Mouse (Mus musculus) c-Kit-positive CD71-positive TER-119-positive erythroid progenitor cells, embryonic 14.5 days (primary cell): ENCODE measurements around the gene Micall2.

Experiments
- DNase-seq: peaks from one replicate; pipeline ENCODE4 v3.0.0-alpha.2; 2013; ENCODE audit warnings: low spot score

Gene Micall2

GRCm38 (mm10) chr5:139681832-139682630 is 54.1 kb downstream of the Micall2 start:
- no peak for DNase-seq

- no peak for DNase-seq
These were observed 60.5 kb downstream of the Micall2 start for GRCm38 (mm10) chr5:139675707-139675967.

GRCm38 (mm10) chr5:139674940-139675706 is 61.0 kb downstream of the Micall2 start:
- DNase-seq = no peak

- peak; percentile 18 for DNase-seq
These were observed 66.8 kb downstream of the Micall2 start for GRCm38 (mm10) chr5:139669380-139669779.

- no peak for DNase-seq
These were observed 67.6 kb downstream of the Micall2 start for GRCm38 (mm10) chr5:139668494-139668893.

- no peak for DNase-seq
These were observed 69.6 kb downstream of the Micall2 start for GRCm38 (mm10) chr5:139666496-139666895.

- no peak for DNase-seq
These were observed 70.8 kb downstream of the Micall2 start for GRCm38 (mm10) chr5:139665375-139665774.

GRCm38 (mm10) chr5:139661713-139662112 is 74.4 kb downstream of the Micall2 start:
- DNase-seq = no peak

GRCm38 (mm10) chr5:139659307-139659706 is 76.8 kb downstream of the Micall2 start:
- DNase-seq = no peak

- no peak for DNase-seq
These were observed 77.3 kb downstream of the Micall2 start for GRCm38 (mm10) chr5:139658865-139659264.

GRCm38 (mm10) chr5:139657959-139658602 is 78.1 kb downstream of the Micall2 start:
- DNase-seq = no peak
